Mouse (Mus musculus) limb, embryonic 15.5 days (tissue): ENCODE data around the gene Fam84a. TPM values are rescaled to one million over a fixed set of nuclear protein-coding genes. Genes with fewer than 3 reads are reported as not detected.

Experiments
- ATAC-seq: fragments of 200-750 bp; cut with Nextera tagmentation; 2 replicates; pipeline ENCODE4 v1.8.0; 2017; ENCODE audit warnings: low read depth, moderate TSS enrichment; ENCODE audit not compliant: insufficient number of reproducible peaks, low FRiP score, low TSS enrichment
- H3K27ac ChIP-seq: fragments of 300-500 bp; sonication (generic); 2 replicates; pipeline ENCODE4 v1.5.1; 2015; ENCODE audit warnings: moderate library complexity, mild to moderate bottlenecking, inconsistent platforms
- H3K27me3 ChIP-seq: fragments of 300-500 bp; sonication (generic); 2 replicates; pipeline ENCODE4 v1.6.1; 2015; ENCODE audit warnings: inconsistent platforms
- H3K36me3 ChIP-seq: fragments of 300-500 bp; sonication (generic); 2 replicates; pipeline ENCODE4 v1.6.1; 2015; ENCODE audit warnings: inconsistent platforms
- H3K4me1 ChIP-seq: fragments of 300-500 bp; sonication (generic); 2 replicates; pipeline ENCODE4 v1.6.1; 2015; ENCODE audit warnings: inconsistent platforms
- H3K4me2 ChIP-seq: fragments of 300-500 bp; sonication (generic); 2 replicates; pipeline ENCODE4 v1.6.1; 2015; ENCODE audit warnings: mild to moderate bottlenecking, inconsistent platforms
- H3K4me3 ChIP-seq: fragments of 300-500 bp; sonication (generic); 2 replicates; pipeline ENCODE4 v1.5.1; 2015; ENCODE audit warnings: mild to moderate bottlenecking, inconsistent platforms
- H3K9ac ChIP-seq: fragments of 300-500 bp; sonication (generic); 2 replicates; pipeline ENCODE4 v1.6.1; 2015; ENCODE audit warnings: inconsistent platforms
- H3K9me3 ChIP-seq: fragments of 300-500 bp; sonication (generic); 2 replicates; pipeline ENCODE4 v1.6.1; 2016; ENCODE audit warnings: inconsistent platforms
- WGBS: fragments of 180-500 bp; shearing (Covaris S2); methylation state at CpG from one replicate; pipeline ENCODE4 v1.1.7; 2015; 5-methylcytosine and 5-hydroxymethylcytosine counted together
- polyA plus RNA-seq: library from polyadenylated mRNA; unstranded; fragments of >200 nt; fragmentation: Nextera tagmentation; extraction: Ambion mirVana; gene quantifications from 2 replicates; pipeline ENCODE4 v1.2.1, GENCODE M21; 2015

The Fam84a gene
- polyA plus RNA-seq, 1 experiment from 2014 or later, result 34.9 TPM

GRCm38 (mm10) chr12:14114730-14115129, 37.1 kb downstream of the Fam84a start:
- Histone ChIP-seq H3K9ac (no peak overlapping the region), H3K4me1 (no peaks in the 10 kb centered on the region), H3K27me3 (no peaks in the 10 kb centered on the region), H3K9me3 (no peaks in the 10 kb centered on the region), H3K4me3 (no peak overlapping the region), H3K4me2 (no peak overlapping the region), H3K27ac (no peak overlapping the region), H3K36me3 (no peaks in the 10 kb centered on the region)
- WGBS, result 78% methylated on average over 6 of the region's 6 CpGs
- ATAC-seq, result no peak

GRCm38 (mm10) chr12:14096944-14097343, 54.9 kb downstream of the Fam84a start:
- no peak for ATAC-seq
- H3K9me3 ChIP-seq, result no peaks in the 10 kb centered on the region
- H3K27ac ChIP-seq, result no peak overlapping the region
- no peaks in the 10 kb centered on the region for H3K4me1 ChIP-seq
- H3K27me3 ChIP-seq, result no peaks in the 10 kb centered on the region
- H3K4me3 ChIP-seq, result no peak overlapping the region
- H3K36me3 ChIP-seq, result no peaks in the 10 kb centered on the region
- no peak overlapping the region for H3K9ac ChIP-seq
- no peak overlapping the region for H3K4me2 ChIP-seq
